Mouse (Mus musculus) c-Kit-negative CD71-positive TER-119-positive erythroid progenitor cells, embryonic 14.5 days (primary cell): ENCODE results near the gene Kctd13.

Experiments used
- DNase-seq: peaks from one replicate; pipeline ENCODE4 v3.0.0-alpha.2; 2013; ENCODE audit warnings: low read depth, low spot score

Gene Kctd13

DNA sequence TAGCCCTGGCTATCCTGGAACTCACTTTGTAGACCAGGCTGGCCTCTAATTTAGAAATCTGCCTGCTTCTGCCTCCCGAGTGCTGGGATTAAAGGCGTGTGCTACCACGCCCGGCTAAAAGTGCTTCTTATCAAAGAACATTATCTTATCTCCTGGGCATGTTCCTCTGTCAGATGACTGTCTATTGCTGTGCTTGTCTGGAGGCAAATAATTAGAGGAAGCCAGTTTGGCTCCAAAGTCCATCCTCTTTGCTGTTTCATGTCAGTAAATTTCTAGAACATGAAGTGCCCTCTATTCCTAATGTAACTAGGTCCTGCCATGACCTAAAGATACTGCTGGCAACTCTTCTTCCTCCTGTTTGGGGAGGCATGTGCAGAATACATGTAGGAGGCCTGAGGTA, 53.4 kb downstream of the Kctd13 start:
- DNase-seq = no peak

- DNase-seq = no peak
These were observed 54.4 kb downstream of the Kctd13 start for GRCm38 (mm10) chr7:126983113-126983512.

DNA sequence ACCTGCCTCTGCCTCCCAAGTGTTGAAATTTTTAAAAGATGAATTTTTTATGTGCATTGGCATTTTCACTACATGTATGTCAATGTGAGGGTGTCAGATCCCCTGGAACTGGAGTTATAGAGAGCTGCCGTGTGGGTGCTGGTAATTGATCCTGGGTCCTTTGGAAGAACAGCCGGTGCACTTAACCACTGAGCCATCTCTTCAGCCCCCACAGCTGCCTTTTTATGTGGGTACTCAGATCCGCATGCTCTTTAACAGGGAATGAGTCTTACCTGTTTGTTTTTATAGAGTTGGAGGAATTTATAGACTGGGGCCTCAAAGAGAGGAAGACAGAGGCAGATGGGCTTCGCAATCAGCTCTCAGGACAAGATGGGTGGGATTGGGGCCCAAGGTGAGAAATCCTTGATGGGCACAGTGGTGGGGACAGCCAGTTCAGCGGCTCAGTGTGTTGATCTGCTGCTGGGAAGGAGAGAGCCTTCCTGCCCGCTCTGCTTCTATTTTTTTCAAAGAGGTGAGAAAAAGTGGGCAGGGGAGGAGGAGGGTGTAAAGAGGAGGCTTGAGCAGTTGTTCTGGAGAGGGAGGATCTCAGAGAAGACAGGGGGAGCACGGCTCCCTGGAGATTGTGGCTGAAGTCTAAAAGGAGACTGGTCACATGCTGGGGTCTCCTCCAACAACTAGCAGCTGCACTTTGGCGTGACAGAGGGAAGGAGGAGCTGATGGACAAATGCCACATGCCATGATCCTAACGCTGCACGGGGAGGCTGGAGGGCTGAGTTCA, 56.2 kb downstream of the Kctd13 start:
- no peak for DNase-seq

DNA sequence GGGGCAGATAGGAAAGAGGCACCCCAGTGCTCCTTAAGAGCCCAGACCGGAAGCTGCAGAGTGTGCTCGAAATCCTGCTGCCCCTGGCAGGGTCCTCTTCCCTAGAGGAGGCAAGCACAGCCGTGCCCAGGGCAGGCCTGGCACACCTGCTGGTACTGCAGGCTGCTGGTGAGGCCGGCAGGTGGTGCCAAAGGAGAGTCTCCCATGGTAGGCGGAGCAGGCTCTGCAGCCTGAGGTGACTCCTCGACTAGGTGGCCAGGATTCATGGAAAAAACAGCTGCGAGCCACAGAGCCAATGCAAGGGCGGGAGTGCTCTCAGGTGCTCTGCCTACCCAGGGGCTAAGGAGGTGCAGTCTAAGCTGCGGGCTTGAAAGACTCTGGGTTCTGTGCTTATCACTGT, 57.6 kb downstream of the Kctd13 start:
- DNase-seq = no peak

- DNase-seq = no peak
These were observed 60.1 kb downstream of the Kctd13 start for GRCm38 (mm10) chr7:126988816-126989215.
